Mouse (Mus musculus): ENCODE data around the gene Eef2kmt.

The Eef2kmt gene

GRCm38 (mm10) chr16:5222140-5222539 is 33.6 kb downstream of the Eef2kmt start, which contains the start of gene AU021092:
AU021092 (minus strand) TSS chr16:5222299.
- peak; percentile 57 to 70 for DNase-seq

DNA sequence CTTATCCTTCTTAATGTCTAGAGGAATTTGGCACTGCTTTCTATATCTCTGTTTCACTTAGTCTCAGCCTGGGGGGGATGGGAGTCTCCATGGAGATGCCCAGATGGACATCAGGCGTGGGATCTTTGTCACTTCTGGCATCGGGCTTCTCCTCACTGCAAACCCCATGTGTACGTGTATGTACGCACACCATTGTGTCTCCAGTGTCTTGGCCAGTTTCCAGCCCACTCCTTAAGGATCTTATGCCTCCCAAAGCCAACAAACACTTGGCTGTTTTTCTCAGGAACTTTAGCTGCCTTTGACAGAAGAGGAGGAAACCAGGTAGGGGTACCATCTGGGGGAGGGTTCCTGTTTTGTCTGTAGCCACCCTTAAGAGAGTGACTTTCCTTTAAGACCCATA is 34.4 kb downstream of the Eef2kmt start:
- peak in 1 of 2 experiments; percentile 38 for DNase-seq

- peak; percentile 81 to 83 for DNase-seq
Measured at GRCm38 (mm10) chr16:5217341-5218133, 38.2 kb downstream of the Eef2kmt start.

DNA sequence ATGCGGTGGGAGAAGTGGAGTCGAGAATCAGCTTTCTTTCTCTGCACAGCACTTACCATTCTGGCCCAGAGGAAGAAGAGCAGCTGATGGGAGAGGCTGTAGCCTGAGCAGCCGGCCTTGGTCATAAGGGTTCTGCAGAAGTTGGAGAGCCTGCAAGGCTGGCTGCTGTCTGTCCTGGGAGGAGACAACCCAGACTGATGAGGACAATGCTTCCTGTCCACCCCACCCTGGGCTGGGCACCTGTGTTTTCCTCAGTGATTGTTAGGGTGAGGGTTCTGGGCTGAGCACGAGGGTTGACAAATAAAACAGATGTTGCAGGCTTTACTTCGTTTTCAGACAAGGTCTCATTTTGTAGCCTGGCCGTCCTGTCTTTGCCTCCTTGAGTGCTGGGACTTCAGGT is 39.1 kb downstream of the Eef2kmt start:
- no peak for DNase-seq

DNA sequence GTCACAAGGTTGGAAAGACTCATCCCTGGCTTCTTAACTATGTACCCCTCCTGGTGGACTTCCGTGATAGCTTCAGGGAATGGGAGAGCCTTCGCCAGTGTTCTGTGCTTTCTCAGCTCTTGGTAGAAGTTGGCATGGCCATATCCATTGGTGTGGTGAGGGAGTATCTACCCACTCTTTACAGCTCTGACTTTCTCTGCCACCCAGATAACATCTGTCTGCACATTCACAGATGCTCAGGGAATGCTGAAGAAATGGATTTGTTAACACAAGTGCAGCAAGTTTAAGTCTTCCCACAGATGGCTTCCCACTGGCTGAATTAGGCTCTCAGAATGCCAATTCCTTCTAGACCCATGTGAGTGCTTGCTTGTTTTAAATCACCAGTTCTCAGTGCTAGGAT is 41.7 kb downstream of the Eef2kmt start:
- no peak for DNase-seq

DNA sequence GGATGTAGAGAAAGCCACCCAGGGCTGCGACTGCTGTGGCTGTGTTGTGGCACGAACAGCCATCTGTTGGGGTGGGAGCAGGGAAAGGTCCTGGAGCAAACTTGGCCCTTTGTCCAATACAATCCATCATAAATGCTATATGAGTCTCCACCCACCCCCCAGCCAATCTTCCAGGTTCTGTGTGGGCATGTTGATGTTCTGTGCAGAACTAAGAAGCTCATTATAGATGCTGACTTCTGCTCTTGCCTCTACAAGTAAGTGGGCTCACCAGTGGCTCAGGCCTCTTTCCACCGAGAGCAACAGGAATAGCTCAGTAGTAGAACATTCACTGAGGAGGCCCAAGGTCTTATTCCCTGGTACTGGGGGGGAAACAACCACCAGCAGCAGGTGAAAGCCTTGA is 43.6 kb downstream of the Eef2kmt start:
- DNase-seq = no peak

DNA sequence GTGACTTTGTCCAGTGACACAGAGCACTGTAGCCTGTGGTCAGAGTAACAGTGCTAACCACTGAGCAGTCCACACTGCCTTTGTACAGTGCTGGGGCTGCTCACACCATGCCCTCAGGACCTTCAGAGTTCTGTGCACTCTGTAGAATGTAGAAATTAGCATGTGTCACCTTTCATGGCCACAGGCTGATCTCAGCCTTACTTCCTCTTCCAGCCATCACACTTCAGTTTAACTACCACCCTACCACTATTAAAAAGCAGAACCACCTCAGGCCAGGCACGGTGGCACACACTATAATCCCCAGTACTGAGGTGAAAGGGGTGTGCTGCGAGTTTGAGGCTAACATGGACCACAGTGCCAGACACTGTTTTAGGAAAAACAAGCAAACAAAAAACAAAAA is 45.4 kb downstream of the Eef2kmt start:
- no peak for DNase-seq

DNA sequence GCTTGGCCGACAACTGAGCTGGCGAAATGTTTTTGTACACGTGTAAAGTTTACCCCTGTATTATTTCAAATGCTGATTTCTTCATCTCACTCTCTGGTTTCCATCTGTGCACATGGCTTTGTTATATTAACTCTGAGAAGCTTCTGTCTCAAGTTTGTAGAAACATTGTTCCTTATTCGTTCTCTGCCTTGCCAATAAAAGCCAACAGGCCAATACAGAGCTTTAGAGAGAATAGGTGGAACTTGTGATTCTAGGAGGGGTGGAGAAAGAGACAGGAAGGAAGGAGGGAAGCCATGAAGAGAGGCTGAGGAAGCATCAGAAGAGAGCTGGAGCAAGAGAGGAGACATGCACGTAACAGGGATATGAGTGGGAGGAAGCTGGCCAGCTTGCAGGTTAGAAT is 49.7 kb downstream of the Eef2kmt start:
- no peak for DNase-seq

DNA sequence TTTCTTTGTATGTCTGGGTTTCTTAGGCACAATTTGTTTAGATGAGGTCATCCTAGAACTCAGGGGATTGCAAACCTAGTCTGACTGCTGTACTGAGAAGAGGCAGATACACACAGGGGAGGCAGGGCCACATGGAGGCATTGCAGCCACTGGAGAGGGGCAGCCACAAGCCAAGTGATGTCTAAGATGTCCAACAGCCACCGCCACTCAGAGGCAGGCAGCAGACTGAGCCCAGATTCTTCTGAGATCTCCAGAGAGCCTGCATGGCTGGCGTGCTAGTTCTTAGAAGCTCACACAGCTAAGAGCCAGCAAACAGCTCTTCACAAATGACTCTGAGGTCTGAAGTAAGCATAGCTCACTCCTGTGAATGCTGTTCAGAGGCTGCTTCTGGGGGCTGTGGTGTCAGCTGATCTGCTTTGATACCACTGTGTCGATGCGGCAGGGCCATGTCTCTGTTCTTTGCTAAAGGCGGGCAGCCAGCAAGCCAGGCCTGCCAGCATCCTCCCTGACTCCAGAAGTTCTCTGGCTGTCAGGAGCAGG is 50.3 kb downstream of the Eef2kmt start:
- no peak for DNase-seq

- DNase-seq = peak; percentile 88 to 91
Measured at GRCm38 (mm10) chr16:5203668-5204433, 51.9 kb downstream of the Eef2kmt start, which contains the start of gene Nagpa. Nagpa (minus strand) TSS chr16:5204012.

DNA sequence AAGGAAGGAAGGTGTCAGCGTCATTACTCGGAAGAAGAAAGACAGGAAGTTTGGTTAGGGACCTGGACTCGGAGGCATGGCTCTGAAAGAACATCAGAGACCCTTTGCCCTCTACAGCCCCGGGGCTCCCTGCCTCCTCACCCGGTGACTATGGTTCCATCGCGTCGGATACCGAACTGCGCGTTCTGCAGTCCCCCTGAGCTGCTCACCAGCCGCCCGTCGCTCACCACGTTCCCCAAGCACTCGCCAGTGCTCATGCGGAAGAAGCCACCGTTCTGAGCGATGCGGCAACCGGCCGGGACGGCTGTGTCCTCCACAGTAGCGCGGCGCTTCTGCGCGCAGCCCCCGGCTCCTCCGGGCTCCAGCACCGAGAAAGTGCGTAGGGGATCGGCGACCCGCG is 52.6 kb downstream of the Eef2kmt start:
- peak; percentile 20 to 55 for DNase-seq

- peak; percentile 53 to 76 for DNase-seq
Measured at GRCm38 (mm10) chr16:5202681-5203080, 53.1 kb downstream of the Eef2kmt start.

DNA sequence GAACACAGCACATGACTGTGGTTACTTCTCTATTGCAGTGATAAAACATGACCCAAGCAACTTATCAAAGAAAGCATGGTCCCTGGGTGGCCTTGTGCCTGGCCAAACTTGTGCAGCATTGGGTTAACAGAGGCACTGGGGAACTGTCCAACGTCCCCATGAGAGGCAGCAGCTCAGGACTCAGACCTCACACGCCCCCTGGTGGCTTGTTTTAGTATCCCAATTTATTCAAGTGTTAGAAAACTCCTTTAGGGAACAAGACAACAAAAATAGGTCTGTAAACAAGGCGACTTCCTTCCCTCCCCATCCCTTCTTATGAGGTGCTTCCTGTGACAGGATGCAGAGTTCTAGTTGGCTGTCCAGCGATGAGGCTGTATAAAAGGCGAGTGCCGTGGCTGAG is 60.7 kb downstream of the Eef2kmt start:
- DNase-seq = peak; percentile 64 to 82
